Mouse (Mus musculus): ENCODE results near the gene Frs3. TPM values are rescaled to one million over a fixed set of nuclear protein-coding genes. Genes with fewer than 3 reads are reported as not detected.

Frs3 gene
- total RNA-seq, 2 experiments from 2014 or later, result 5.2 to 6.0 TPM

- DNase-seq, result peak; percentile 23
Observed at GRCm38 (mm10) chr17:47693671-47694441, 5.0 kb downstream of the Frs3 start.

GRCm38 (mm10) chr17:47694442-47694502 is 5.4 kb downstream of the Frs3 start, which contains the start of gene Gm21981:
Gene Gm21981 (minus strand): TSS chr17:47694455.
- DNase-seq, result no peak

- peak; percentile 99 for DNase-seq
Observed at GRCm38 (mm10) chr17:47694503-47695336, 5.9 kb downstream of the Frs3 start, which contains the start of gene Prickle4. Gene Prickle4 (minus strand): TSS chr17:47694736.

GRCm38 (mm10) chr17:47695337-47695710 is 6.5 kb downstream of the Frs3 start:
- no peak for DNase-seq

- no peak for DNase-seq
Observed at GRCm38 (mm10) chr17:47698156-47698555, 9.3 kb downstream of the Frs3 start.

- DNase-seq, result no peak
Observed at GRCm38 (mm10) chr17:47699055-47699454, 10.2 kb downstream of the Frs3 start.

GRCm38 (mm10) chr17:47701793-47702192 is 13.0 kb downstream of the Frs3 start:
- DNase-seq, result no peak

GRCm38 (mm10) chr17:47702548-47703345 is 13.9 kb downstream of the Frs3 start:
- DNase-seq, result no peak

GRCm38 (mm10) chr17:47703556-47703955 is 14.7 kb downstream of the Frs3 start:
- no peak for DNase-seq

- no peak for DNase-seq
Observed at GRCm38 (mm10) chr17:47704692-47705091, 15.9 kb downstream of the Frs3 start.

- DNase-seq, result peak; percentile 41
Observed at GRCm38 (mm10) chr17:47706196-47706595, 17.4 kb downstream of the Frs3 start.

GRCm38 (mm10) chr17:47707961-47708360 is 19.1 kb downstream of the Frs3 start:
- DNase-seq, result no peak

GRCm38 (mm10) chr17:47708972-47709371 is 20.1 kb downstream of the Frs3 start:
- no peak for DNase-seq

GRCm38 (mm10) chr17:47710036-47710435 is 21.2 kb downstream of the Frs3 start:
- no peak for DNase-seq

- DNase-seq, result no peak
Observed at GRCm38 (mm10) chr17:47711883-47712282, 23.1 kb downstream of the Frs3 start.

GRCm38 (mm10) chr17:47712889-47713571 is 24.2 kb downstream of the Frs3 start:
- no peak for DNase-seq

- DNase-seq, result no peak
Observed at GRCm38 (mm10) chr17:47715037-47715436, 26.2 kb downstream of the Frs3 start.

GRCm38 (mm10) chr17:47721183-47721582 is 32.4 kb downstream of the Frs3 start:
- DNase-seq, result no peak

- no peak for DNase-seq
Observed at GRCm38 (mm10) chr17:47726566-47726965, 37.7 kb downstream of the Frs3 start, which contains the start of gene Pgc. Gene Pgc (plus strand): TSS chr17:47726842.

GRCm38 (mm10) chr17:47730633-47731575 is 42.1 kb downstream of the Frs3 start:
- no peak for DNase-seq

GRCm38 (mm10) chr17:47735553-47736100 is 46.8 kb downstream of the Frs3 start:
- no peak for DNase-seq
